Mouse (Mus musculus) limb, embryonic 10.5 days (tissue): Measurements from ENCODE around the gene Arhgap25. TPM values are rescaled to one million over a fixed set of nuclear protein-coding genes. Genes with fewer than 3 reads are reported as not detected.

ENCODE experiments used
- DNase-seq: peaks from one replicate; pipeline ENCODE4 v3.0.0-alpha.2; 2017; ENCODE audit warnings: low spot score
- H3K27ac ChIP-seq: fragments of 300-500 bp; sonication (generic); 2 replicates; pipeline ENCODE4 v1.5.1; 2016; ENCODE audit warnings: mild to moderate bottlenecking
- H3K27me3 ChIP-seq: fragments of 300-500 bp; sonication (generic); 2 replicates; pipeline ENCODE4 v1.6.1; 2016; ENCODE audit warnings: low read depth, mild to moderate bottlenecking; ENCODE audit not compliant: poor library complexity, severe bottlenecking
- H3K36me3 ChIP-seq: fragments of 300-500 bp; sonication (generic); 2 replicates; pipeline ENCODE4 v1.6.1; 2016; ENCODE audit warnings: mild to moderate bottlenecking, moderate library complexity
- H3K4me1 ChIP-seq: fragments of 300-500 bp; sonication (generic); 2 replicates; pipeline ENCODE4 v1.6.1; 2016
- H3K4me3 ChIP-seq: fragments of 300-500 bp; sonication (generic); 2 replicates; pipeline ENCODE4 v1.5.1; 2016; ENCODE audit warnings: mild to moderate bottlenecking, moderate library complexity
- H3K9me3 ChIP-seq: fragments of 300-500 bp; sonication (generic); replicated peaks from 2 replicates; pipeline ENCODE4 v1.6.1; 2016; ENCODE audit warnings: mild to moderate bottlenecking
- WGBS: fragments of 180-500 bp; shearing (Covaris S2); methylation state at CpG from one replicate; pipeline ENCODE4 v1.1.7; 2016; 5-methylcytosine and 5-hydroxymethylcytosine counted together
- polyA plus RNA-seq: library from polyadenylated mRNA; unstranded; fragments of >200 nt; fragmentation: Nextera tagmentation; extraction: Ambion mirVana; gene quantifications from 2 replicates; pipeline ENCODE4 v1.2.1, GENCODE M21; 2016

Gene Arhgap25
- polyA plus RNA-seq, 1 experiment from 2014 or later, result 2.3 TPM

GRCm38 (mm10) chr6:87547836-87548235 is 14.8 kb upstream of the Arhgap25 start:
- Histone ChIP-seq H3K4me1 (no peaks in the 10 kb centered on the region; the same call in 1 of the 2 replicates), H3K27ac (no peak overlapping the region), H3K27me3 (no peaks in the 10 kb centered on the region), H3K4me3 (no peak overlapping the region), H3K36me3 (no peaks in the 10 kb centered on the region), H3K9me3 (no peaks in the 10 kb centered on the region)
- DNase-seq, result no peak
- WGBS, result 87% methylated on average over 7 of the region's 7 CpGs

- no peaks in the 10 kb centered on the region for H3K9me3 ChIP-seq
- no peaks in the 10 kb centered on the region; the same call in 1 of the 2 replicates for H3K4me1 ChIP-seq
- no peaks in the 10 kb centered on the region for H3K27me3 ChIP-seq
- 76% methylated on average over 4 of the region's 4 CpGs for whole genome bisulfite sequencing
- H3K27ac ChIP-seq, result no peak overlapping the region
- H3K36me3 ChIP-seq, result no peaks in the 10 kb centered on the region
- DNase-seq, result no peak
- H3K4me3 ChIP-seq, result no peak overlapping the region
These were observed 14.4 kb upstream of the Arhgap25 start for GRCm38 (mm10) chr6:87547431-87547830.

- Histone ChIP-seq H3K27me3 (no peaks in the 10 kb centered on the region), H3K4me1 (no peaks in the 10 kb centered on the region), H3K36me3 (no peaks in the 10 kb centered on the region), H3K9me3 (no peaks in the 10 kb centered on the region), H3K4me3 (no peak overlapping the region), H3K27ac (no peak overlapping the region)
- WGBS, result 73% methylated on average over 1 of the region's 1 CpGs
- no peak for DNase-seq
These were observed 12.5 kb upstream of the Arhgap25 start for GRCm38 (mm10) chr6:87545331-87546217.

GRCm38 (mm10) chr6:87542027-87542426 is 9.0 kb upstream of the Arhgap25 start:
- H3K4me1 ChIP-seq, result no peaks in the 10 kb centered on the region
- WGBS, result 76% methylated on average over 9 of the region's 9 CpGs
- DNase-seq, result no peak
- H3K4me3 ChIP-seq, result no peak overlapping the region
- H3K27me3 ChIP-seq, result no peaks in the 10 kb centered on the region
- no peaks in the 10 kb centered on the region for H3K9me3 ChIP-seq
- H3K36me3 ChIP-seq, result no peaks in the 10 kb centered on the region
- H3K27ac ChIP-seq, result no peak overlapping the region

GRCm38 (mm10) chr6:87541171-87541571 is 8.1 kb upstream of the Arhgap25 start:
- 89% methylated on average over 6 of the region's 6 CpGs for WGBS
- no peak for DNase-seq
- H3K36me3 ChIP-seq, result no peaks in the 10 kb centered on the region
- no peak overlapping the region for H3K27ac ChIP-seq
- H3K4me1 ChIP-seq, result no peaks in the 10 kb centered on the region
- no peaks in the 10 kb centered on the region for H3K9me3 ChIP-seq
- no peaks in the 10 kb centered on the region for H3K27me3 ChIP-seq
- no peak overlapping the region for H3K4me3 ChIP-seq

GRCm38 (mm10) chr6:87538376-87539270 is 5.6 kb upstream of the Arhgap25 start:
- Histone ChIP-seq H3K4me1 (0 out of 2 replicates have a peak, but pooled peaks cover 2% of the 10 kb centered on the region), H3K4me3 (no peak overlapping the region), H3K36me3 (no peaks in the 10 kb centered on the region), H3K27me3 (no peaks in the 10 kb centered on the region), H3K27ac (no peak overlapping the region), H3K9me3 (no peaks in the 10 kb centered on the region)
- 83% methylated on average over 15 of the region's 15 CpGs for WGBS
- DNase-seq, result no peak

- Histone ChIP-seq H3K4me3 (no peak overlapping the region), H3K4me1 (0 out of 2 replicates have a peak, but pooled peaks cover 2% of the 10 kb centered on the region), H3K9me3 (no peaks in the 10 kb centered on the region), H3K27ac (no peak overlapping the region), H3K36me3 (no peaks in the 10 kb centered on the region), H3K27me3 (no peaks in the 10 kb centered on the region)
- DNase-seq, result no peak
- WGBS, result 79% methylated on average over 5 of the region's 5 CpGs
These were observed 4.6 kb upstream of the Arhgap25 start for GRCm38 (mm10) chr6:87537678-87538077.

GRCm38 (mm10) chr6:87536270-87536669 is 3.2 kb upstream of the Arhgap25 start:
- Histone ChIP-seq H3K36me3 (no peaks in the 10 kb centered on the region), H3K27me3 (no peaks in the 10 kb centered on the region), H3K4me1 (0 out of 2 replicates have a peak, but pooled peaks cover 2% of the 10 kb centered on the region), H3K4me3 (no peak overlapping the region), H3K27ac (no peak overlapping the region), H3K9me3 (no peaks in the 10 kb centered on the region)
- no peak for DNase-seq
- WGBS, result 71% methylated on average over 8 of the region's 8 CpGs

GRCm38 (mm10) chr6:87535651-87536050 is 2.6 kb upstream of the Arhgap25 start:
- no peak overlapping the region for H3K4me3 ChIP-seq
- H3K27me3 ChIP-seq, result no peaks in the 10 kb centered on the region
- no peaks in the 10 kb centered on the region for H3K36me3 ChIP-seq
- 0 out of 2 replicates have a peak, but pooled peaks cover 2% of the 10 kb centered on the region for H3K4me1 ChIP-seq
- DNase-seq, result no peak
- H3K27ac ChIP-seq, result no peak overlapping the region
- no peaks in the 10 kb centered on the region for H3K9me3 ChIP-seq
- WGBS, result 85% methylated on average over 9 of the region's 9 CpGs

- Histone ChIP-seq H3K36me3 (no peaks in the 10 kb centered on the region), H3K9me3 (no peaks in the 10 kb centered on the region), H3K27ac (no peak overlapping the region), H3K27me3 (no peaks in the 10 kb centered on the region), H3K4me1 (0 out of 2 replicates have a peak, but pooled peaks cover 2% of the 10 kb centered on the region), H3K4me3 (no peak overlapping the region)
- WGBS, result 83% methylated on average over 9 of the region's 9 CpGs
- DNase-seq, result no peak
These were observed 2.0 kb upstream of the Arhgap25 start for GRCm38 (mm10) chr6:87534855-87535575.

- Histone ChIP-seq H3K4me3 (no peak overlapping the region), H3K36me3 (no peaks in the 10 kb centered on the region), H3K27me3 (no peaks in the 10 kb centered on the region), H3K9me3 (no peaks in the 10 kb centered on the region), H3K4me1 (0 out of 2 replicates have a peak, but pooled peaks cover 2% of the 10 kb centered on the region), H3K27ac (no peak overlapping the region)
- WGBS, result 89% methylated on average over 2 of the region's 2 CpGs
- DNase-seq, result no peak
These were observed 1.5 kb downstream of the Arhgap25 start for GRCm38 (mm10) chr6:87531456-87532015.

- no peaks in the 10 kb centered on the region for H3K36me3 ChIP-seq
These were observed 2.7 kb downstream of the Arhgap25 start for GRCm38 (mm10) chr6:87530386-87530785.

More at GRCm38 (mm10) chr6:87530386-87530785, 2.7 kb downstream of the Arhgap25 start:
- H3K27me3 ChIP-seq, result no peaks in the 10 kb centered on the region
- WGBS, result 85% methylated on average over 2 of the region's 2 CpGs
- DNase-seq, result no peak
- H3K9me3 ChIP-seq, result no peaks in the 10 kb centered on the region
- H3K27ac ChIP-seq, result no peak overlapping the region
- H3K4me1 ChIP-seq, result no peaks in the 10 kb centered on the region
- no peak overlapping the region for H3K4me3 ChIP-seq
